In genomic region chr9:50029030-50029429, GRCm38 (mm10) we compare ENCODE assay signal across 10 mouse cellular contexts.
DNase-seq lines count a peak whose midpoint lies in the region; ATAC-seq and TF ChIP-seq lines count a peak whose summit lies in the region.
"Had no signal": no experiment of that assay in that cellular context is flagged by ENCODE, and none has a peak within 500 bp of the region (broad histone marks: within the 10 kb centered on the region; RNA-seq: fewer than 3 reads in every experiment).

No protein-coding gene starts in this region.

- no peaks in the 10 kb centered on the region for H3K27me3 ChIP-seq in hindbrain, embryonic 14.5 days (ENCODE audit: control insufficient read depth, insufficient read depth, low read length)
- H3K27me3 ChIP-seq in hindbrain, embryonic 13.5 days: no peaks in the 10 kb centered on the region
- no peaks in the 10 kb centered on the region for H3K27me3 ChIP-seq in embryonic facial prominence, embryonic 14.5 days (replicated peaks; ENCODE audit: control insufficient read depth, insufficient read depth, low read length)
- H3K27me3 ChIP-seq in forebrain, postnatal 0 days (ENCODE audit: insufficient read depth, low read length): no peaks in the 10 kb centered on the region
- no peaks in the 10 kb centered on the region for H3K27me3 ChIP-seq in midbrain, embryonic 10.5 days (ENCODE audit: low read depth, poor library complexity, severe bottlenecking)
- H3K27me3 ChIP-seq: hindbrain, embryonic 12.5 days had no signal

- TF ChIP-seq CTCF in forebrain, postnatal 0 days (IDR thresholded peaks at IDR 0.05; ENCODE audit: low read depth): no peak

- no peaks in the 10 kb centered on the region for H3K9me3 ChIP-seq in hindbrain, embryonic 14.5 days (ENCODE audit: control insufficient read depth, low read length)
- no peaks in the 10 kb centered on the region for H3K9me3 ChIP-seq in hindbrain, embryonic 13.5 days
- no peaks in the 10 kb centered on the region for H3K9me3 ChIP-seq in embryonic facial prominence, embryonic 14.5 days (ENCODE audit: control insufficient read depth, low read length)
- no peaks in the 10 kb centered on the region for H3K9me3 ChIP-seq in forebrain, postnatal 0 days (ENCODE audit: low read length)
- H3K9me3 ChIP-seq in midbrain, embryonic 10.5 days (replicated peaks): no peaks in the 10 kb centered on the region
- H3K9me3 ChIP-seq: hindbrain, embryonic 12.5 days had no signal

- H3K4me2 ChIP-seq in hindbrain, embryonic 14.5 days (replicated peaks): no peak overlapping the region
- no peak overlapping the region for H3K4me2 ChIP-seq in hindbrain, embryonic 13.5 days
- no peak overlapping the region for H3K4me2 ChIP-seq in embryonic facial prominence, embryonic 14.5 days (ENCODE audit: low read depth, low read length)
- no peak overlapping the region for H3K4me2 ChIP-seq in forebrain, postnatal 0 days (ENCODE audit: low read depth)
- H3K4me2 ChIP-seq: hindbrain, embryonic 12.5 days had no signal

- no peak overlapping the region for H3K9ac ChIP-seq in hindbrain, embryonic 14.5 days
- H3K9ac ChIP-seq in hindbrain, embryonic 13.5 days: no peak overlapping the region
- no peak overlapping the region for H3K9ac ChIP-seq in embryonic facial prominence, embryonic 14.5 days (ENCODE audit: low read depth, low read length)
- H3K9ac ChIP-seq in forebrain, postnatal 0 days: no peak overlapping the region
- H3K9ac ChIP-seq: hindbrain, embryonic 12.5 days had no signal

- DNase-seq in hindbrain, embryonic 14.5 days (ENCODE audit: low spot score): peak; percentile 47
- DNase-seq in urinary bladder, postnatal 14 days (ENCODE audit: low spot score): peak; percentile 10
- no peak for DNase-seq in urinary bladder, adult 2 months (ENCODE audit: low spot score)
- DNase-seq in embryonic facial prominence, embryonic 14.5 days (ENCODE audit: low spot score): peak; percentile 56
- DNase-seq in left cerebral cortex, adult 11 months (ENCODE audit: low spot score): no peak
- no peak for DNase-seq in forebrain, postnatal 0 days
- DNase-seq in midbrain, embryonic 10.5 days (ENCODE audit: low spot score): no peak
- DNase-seq: cerebellum, postnatal 14 days had no signal

- H3K4me1 ChIP-seq in hindbrain, embryonic 14.5 days (replicated peaks; ENCODE audit: control insufficient read depth, insufficient read depth, low read length): no peaks in the 10 kb centered on the region
- H3K4me1 ChIP-seq in hindbrain, embryonic 13.5 days (replicated peaks): peaks cover 22% of the 10 kb centered on the region
- no peaks in the 10 kb centered on the region for H3K4me1 ChIP-seq in embryonic facial prominence, embryonic 14.5 days (ENCODE audit: control insufficient read depth, insufficient read depth, low read length)
- peaks cover 3% of the 10 kb centered on the region; the same call in 1 of the 2 replicates for H3K4me1 ChIP-seq in forebrain, postnatal 0 days (ENCODE audit: insufficient read depth)
- peaks cover 31% of the 10 kb centered on the region for H3K4me1 ChIP-seq in midbrain, embryonic 10.5 days

- H3K36me3 ChIP-seq in hindbrain, embryonic 14.5 days (replicated peaks; ENCODE audit: control insufficient read depth, insufficient read depth): no peaks in the 10 kb centered on the region
- no peaks in the 10 kb centered on the region for H3K36me3 ChIP-seq in hindbrain, embryonic 13.5 days
- no peaks in the 10 kb centered on the region for H3K36me3 ChIP-seq in embryonic facial prominence, embryonic 14.5 days (ENCODE audit: control insufficient read depth, insufficient read depth, low read length)
- no peaks in the 10 kb centered on the region for H3K36me3 ChIP-seq in forebrain, postnatal 0 days (ENCODE audit: insufficient read depth)
- H3K36me3 ChIP-seq in midbrain, embryonic 10.5 days: no peaks in the 10 kb centered on the region
- H3K36me3 ChIP-seq: hindbrain, embryonic 12.5 days had no signal

- ATAC-seq in hindbrain, embryonic 14.5 days (ENCODE audit: low FRiP score): no peak
- no peak for ATAC-seq in hindbrain, embryonic 13.5 days (ENCODE audit: low FRiP score)
- no peak for ATAC-seq in embryonic facial prominence, embryonic 14.5 days (ENCODE audit: low read depth)
- no peak for ATAC-seq in forebrain, postnatal 0 days

- H3K4me3 ChIP-seq in hindbrain, embryonic 14.5 days (replicated peaks; ENCODE audit: low read length): no peak overlapping the region
- no peak overlapping the region for H3K4me3 ChIP-seq in hindbrain, embryonic 13.5 days
- H3K4me3 ChIP-seq in embryonic facial prominence, embryonic 14.5 days (ENCODE audit: low read depth, low read length): no peak overlapping the region
- no peak overlapping the region for H3K4me3 ChIP-seq in forebrain, postnatal 0 days (ENCODE audit: low read depth, low read length)
- H3K4me3 ChIP-seq in midbrain, embryonic 10.5 days: no peak overlapping the region
- H3K4me3 ChIP-seq: hindbrain, embryonic 12.5 days had no signal

- H3K27ac ChIP-seq in hindbrain, embryonic 14.5 days: no peak overlapping the region
- no peak overlapping the region for H3K27ac ChIP-seq in hindbrain, embryonic 13.5 days
- no peak overlapping the region for H3K27ac ChIP-seq in embryonic facial prominence, embryonic 14.5 days (replicated peaks; ENCODE audit: low read depth, low read length)
- H3K27ac ChIP-seq in forebrain, postnatal 0 days (ENCODE audit: low read depth, low read length): no peak overlapping the region
- no peak overlapping the region for H3K27ac ChIP-seq in midbrain, embryonic 10.5 days (replicated peaks)
- H3K27ac ChIP-seq: hindbrain, embryonic 12.5 days had no signal

- WGBS in hindbrain, embryonic 14.5 days: 74% methylated on average over 3 of the region's 3 CpGs
- WGBS in hindbrain, embryonic 13.5 days: 59% methylated on average over 3 of the region's 3 CpGs
- WGBS in embryonic facial prominence, embryonic 14.5 days: 40% methylated on average over 3 of the region's 3 CpGs
- WGBS in forebrain, postnatal 0 days: 67% methylated on average over 3 of the region's 3 CpGs
- WGBS in midbrain, embryonic 10.5 days: 59% methylated on average over 3 of the region's 3 CpGs

Comparison
In these comparisons a context has a peak if more than half of its experiments do, and no peak if none do; other contexts are left out.
1. DNase-seq: peak in hindbrain, embryonic 14.5 days (single experiment), urinary bladder, postnatal 14 days (single experiment) and embryonic facial prominence, embryonic 14.5 days (single experiment); none in urinary bladder, adult 2 months (single experiment), left cerebral cortex, adult 11 months (single experiment), forebrain, postnatal 0 days (single experiment) and midbrain, embryonic 10.5 days (single experiment).